Mouse (Mus musculus): Measurements from ENCODE around the gene Mcm2.

The Mcm2 gene

GRCm38 (mm10) chr6:88898534-88899048 lies at the start of gene Mcm2:
Gene Mcm2, minus strand, starts transcription at chr6:88898780.
- peak; percentile 97 for DNase-seq (ENCODE audit: low spot score)

- no peak for DNase-seq (ENCODE audit: low spot score)
Measured at GRCm38 (mm10) chr6:88947771-88948170, 49.2 kb upstream of the Mcm2 start.

- no peak for DNase-seq (ENCODE audit: low spot score)
Measured at GRCm38 (mm10) chr6:88946442-88946841, 47.9 kb upstream of the Mcm2 start.

- no peak for DNase-seq (ENCODE audit: low spot score)
Measured at GRCm38 (mm10) chr6:88943666-88944065, 45.1 kb upstream of the Mcm2 start.

- peak; percentile 85 for DNase-seq (ENCODE audit: low spot score)
Measured at GRCm38 (mm10) chr6:88942595-88942994, 44.0 kb upstream of the Mcm2 start.

- DNase-seq (ENCODE audit: low spot score) = no peak
Measured at GRCm38 (mm10) chr6:88941628-88942027, 43.0 kb upstream of the Mcm2 start.

- no peak for DNase-seq (ENCODE audit: low spot score)
Measured at GRCm38 (mm10) chr6:88940090-88940916, 41.7 kb upstream of the Mcm2 start.

GRCm38 (mm10) chr6:88939281-88940089 lies 40.9 kb upstream of the Mcm2 start:
- DNase-seq (ENCODE audit: low spot score) = no peak

- no peak for DNase-seq (ENCODE audit: low spot score)
Measured at GRCm38 (mm10) chr6:88938664-88939055, 40.1 kb upstream of the Mcm2 start.

GRCm38 (mm10) chr6:88937971-88938663 lies 39.5 kb upstream of the Mcm2 start:
- peak; percentile 61 for DNase-seq (ENCODE audit: low spot score)

- no peak for DNase-seq (ENCODE audit: low spot score)
Measured at GRCm38 (mm10) chr6:88937214-88937549, 38.6 kb upstream of the Mcm2 start.

GRCm38 (mm10) chr6:88936342-88937213 lies 38.0 kb upstream of the Mcm2 start:
- DNase-seq (ENCODE audit: low spot score) = no peak

GRCm38 (mm10) chr6:88935735-88936276 lies 37.2 kb upstream of the Mcm2 start:
- peak; percentile 76 for DNase-seq (ENCODE audit: low spot score)

- DNase-seq (ENCODE audit: low spot score) = no peak
Measured at GRCm38 (mm10) chr6:88934816-88935215, 36.2 kb upstream of the Mcm2 start.

- no peak for DNase-seq (ENCODE audit: low spot score)
Measured at GRCm38 (mm10) chr6:88934132-88934531, 35.6 kb upstream of the Mcm2 start.

- no peak for DNase-seq (ENCODE audit: low spot score)
Measured at GRCm38 (mm10) chr6:88931449-88931848, 32.9 kb upstream of the Mcm2 start.

GRCm38 (mm10) chr6:88930049-88930448 lies 31.5 kb upstream of the Mcm2 start:
- no peak for DNase-seq (ENCODE audit: low spot score)

GRCm38 (mm10) chr6:88929451-88929850 lies 30.9 kb upstream of the Mcm2 start:
- DNase-seq (ENCODE audit: low spot score) = no peak

- DNase-seq (ENCODE audit: low spot score) = no peak
Measured at GRCm38 (mm10) chr6:88928576-88928975, 30.0 kb upstream of the Mcm2 start.

GRCm38 (mm10) chr6:88928026-88928425 lies 29.4 kb upstream of the Mcm2 start:
- DNase-seq (ENCODE audit: low spot score) = no peak

GRCm38 (mm10) chr6:88927595-88927994 lies 29.0 kb upstream of the Mcm2 start:
- peak; percentile 89 for DNase-seq (ENCODE audit: low spot score)

All from embryo, embryonic 10 days (tissue).